ENCODE assay signal across 8 mouse cellular contexts in the genomic region with DNA sequence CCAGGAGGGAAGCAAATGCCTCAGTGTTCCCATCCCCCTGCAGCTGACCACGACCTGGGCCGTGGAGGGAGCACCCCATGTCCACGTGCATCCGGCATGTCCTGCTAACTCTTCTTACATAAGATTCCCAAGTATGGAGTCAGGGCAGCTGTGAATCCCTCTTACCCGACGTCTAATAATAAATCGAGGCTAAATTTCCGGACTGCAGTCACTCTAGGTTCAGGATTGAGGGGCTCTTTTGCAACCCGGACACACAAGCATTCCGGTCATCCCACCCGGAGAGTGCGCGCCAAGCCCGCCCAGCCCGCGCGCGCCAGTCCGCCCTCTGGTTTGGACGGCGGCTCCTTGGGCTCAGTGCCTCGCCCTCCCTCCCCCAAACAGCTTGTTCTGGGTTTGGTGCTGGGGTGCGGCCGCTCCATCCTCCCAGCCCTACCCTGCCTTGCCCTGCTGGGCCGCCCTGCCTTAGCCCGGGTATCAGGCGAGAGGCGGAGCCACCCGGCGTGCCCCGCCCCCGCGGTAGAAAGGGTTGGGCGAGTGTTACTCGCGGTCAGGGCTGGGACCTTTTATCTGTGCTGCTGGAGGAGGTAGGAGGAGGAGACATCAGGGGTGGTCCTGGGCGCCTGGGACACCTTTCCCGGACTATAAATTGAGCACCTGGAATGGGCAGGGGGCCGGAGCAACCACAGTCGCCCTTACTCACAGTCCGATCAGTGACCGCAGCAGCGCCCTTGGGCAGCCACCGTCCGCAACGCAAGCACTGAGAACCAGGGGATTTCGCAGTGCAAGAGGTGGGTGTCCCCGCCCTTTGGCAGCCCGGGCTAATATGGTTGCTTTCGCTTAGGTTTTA. TPM values are rescaled to one million over a fixed set of nuclear protein-coding genes. Genes with fewer than 3 reads are reported as not detected.
A peak's percentile ranks its signal among the peaks of the same experiment; 100 is the strongest.
DNase-seq lines count a peak whose midpoint lies in the region; ATAC-seq and TF ChIP-seq lines count a peak whose summit lies in the region.

No protein-coding gene starts in this region.

- peak; percentile 74 for DNase-seq in CH12.LX (ENCODE audit: extremely low read depth)
- peak; percentile 85 for DNase-seq in c-Kit-positive CD71-positive TER-119-positive erythroid progenitor cells, embryonic 14.5 days (ENCODE audit: low spot score)
- DNase-seq in forebrain, embryonic 14.5 days (ENCODE audit: low spot score): peak; percentile 75
- peak; percentile 87 for DNase-seq in heart, postnatal 14 days
- peak; percentile 59 to 76 for DNase-seq in layer of hippocampus, adult 18-20 months (ENCODE audit: low spot score in 2 of 2)
- DNase-seq in lung, adult 18-20 months: peak; percentile 94
- peak; percentile 90 for DNase-seq in testis, postnatal 10 days (ENCODE audit: low spot score)

- no peaks in the 10 kb centered on the region for H3K27me3 ChIP-seq in CH12.LX (replicated peaks)
- H3K27me3 ChIP-seq in forebrain, embryonic 14.5 days (replicated peaks; ENCODE audit: control insufficient read depth, insufficient read depth, low read length): no peaks in the 10 kb centered on the region
- H3K27me3 ChIP-seq in neural tube, embryonic 14.5 days (ENCODE audit: control insufficient read depth, insufficient read depth, low read length): no peaks in the 10 kb centered on the region

- dilution Hi-C loops in CH12.LX (cut with MboI; ENCODE audit: extremely low pct_ligation_motif_present, extremely low pct_unique_long_range_greater_than_20kb, low sequenced_read_pairs): no loop called here

- intact Hi-C loops in heart, postnatal 14 days (cut with DNase I): loop anchor here (5.0 to 10.0 kb wide), 5 partner anchors 60 to 540 kb away; no protein-coding TSS in a partner anchor

- H3K9me3 ChIP-seq in CH12.LX (replicated peaks; ENCODE audit: low read length): no peaks in the 10 kb centered on the region
- H3K9me3 ChIP-seq in forebrain, embryonic 14.5 days (replicated peaks; ENCODE audit: control insufficient read depth, low read length): no peaks in the 10 kb centered on the region
- no peaks in the 10 kb centered on the region for H3K9me3 ChIP-seq in neural tube, embryonic 14.5 days (ENCODE audit: control insufficient read depth, low read length)

- peak; percentile 68 for TF ChIP-seq POLR2A in CH12.LX (IDR thresholded peaks at IDR 0.05; ENCODE audit: low read depth, low read length)

- peak overlapping the region; percentile 72 for H3K4me2 ChIP-seq in CH12.LX (ENCODE audit: insufficient read depth, low read depth, poor library complexity, severe bottlenecking)
- peak overlapping the region; percentile 58 for H3K4me2 ChIP-seq in forebrain, embryonic 14.5 days (ENCODE audit: low read length)
- H3K4me2 ChIP-seq in neural tube, embryonic 14.5 days (ENCODE audit: low read depth, low read length): peak overlapping the region; percentile 52

- no peak for TF ChIP-seq CTCF in CH12.LX (conservative IDR thresholded peaks at IDR 0.05 in 1 of 2, IDR thresholded peaks at IDR 0.05 in 1 of 2; ENCODE audit: low read depth in 2 of 2, low read length in 2 of 2)

- H3K4me1 ChIP-seq in CH12.LX (ENCODE audit: control insufficient read depth in 1 of 2, insufficient read depth in 2 of 2): peaks cover 0 to 11% of the 10 kb centered on the region in 2 experiments; a peak in 1 of 4 replicates
- H3K4me1 ChIP-seq in forebrain, embryonic 14.5 days (ENCODE audit: control insufficient read depth, insufficient read depth, low read length): no peaks in the 10 kb centered on the region
- H3K4me1 ChIP-seq in neural tube, embryonic 14.5 days (ENCODE audit: control insufficient read depth, insufficient read depth, low read length): peaks cover 3% of the 10 kb centered on the region; the same call in 1 of the 2 replicates

- peaks cover 8% of the 10 kb centered on the region; the same call in 1 of the 2 replicates for H3K79me2 ChIP-seq in CH12.LX (replicated peaks; ENCODE audit: control insufficient read depth, extremely low read depth, insufficient read depth, poor library complexity, severe bottlenecking)

- H3K9ac ChIP-seq in CH12.LX (ENCODE audit: insufficient read depth, low read depth): peak overlapping the region; percentile 92
- peak overlapping the region; percentile 82 for H3K9ac ChIP-seq in forebrain, embryonic 14.5 days (ENCODE audit: low read length)
- peak overlapping the region; percentile 71 for H3K9ac ChIP-seq in neural tube, embryonic 14.5 days (replicated peaks; ENCODE audit: low read depth, low read length)

- peak overlapping the region; percentile 74 for H3K27ac ChIP-seq in CH12.LX (ENCODE audit: insufficient read depth, low read depth)
- H3K27ac ChIP-seq in forebrain, embryonic 14.5 days (ENCODE audit: low read depth, low read length): peak overlapping the region; percentile 83
- H3K27ac ChIP-seq in neural tube, embryonic 14.5 days (ENCODE audit: low read depth, low read length): peak overlapping the region; percentile 82

- peak overlapping the region; percentile 54 to 98 (median 67) for H3K4me3 ChIP-seq in CH12.LX (replicated peaks in 1 of 3; ENCODE audit: low read depth in 2 of 3, low read length in 2 of 3, poor library complexity in 1 of 3)
- peak overlapping the region; percentile 53 for H3K4me3 ChIP-seq in forebrain, embryonic 14.5 days (ENCODE audit: low read depth, low read length)
- H3K4me3 ChIP-seq in neural tube, embryonic 14.5 days (ENCODE audit: low read depth, low read length): peak overlapping the region; percentile 51

- in situ Hi-C loops in CH12.LX (cut with MboI; ENCODE audit: low pct_ligation_motif_present, low pct_unique_long_range_greater_than_20kb, low sequenced_read_pairs): no loop called here

- WGBS in forebrain, embryonic 14.5 days: 26% methylated on average over 50 of the region's 50 CpGs
- 27% methylated on average over 44 of the region's 50 CpGs for WGBS in neural tube, embryonic 14.5 days

- no peak for TF ChIP-seq EP300 in CH12.LX (IDR thresholded peaks at IDR 0.05; ENCODE audit: low read length)

- no peak for TF ChIP-seq RAD21 in CH12.LX (IDR thresholded peaks at IDR 0.05; ENCODE audit: low read depth, low read length)

- ATAC-seq in forebrain, embryonic 14.5 days: peak; percentile 87
- peak; percentile 92 for ATAC-seq in neural tube, embryonic 14.5 days (ENCODE audit: low read depth)

- H3K36me3 ChIP-seq in CH12.LX (replicated peaks in 1 of 2; ENCODE audit: control insufficient read depth in 1 of 2, insufficient read depth in 1 of 2, low read length in 1 of 2): no peaks in the 10 kb centered on the region
- H3K36me3 ChIP-seq in forebrain, embryonic 14.5 days (ENCODE audit: control insufficient read depth, insufficient read depth, low read length): no peaks in the 10 kb centered on the region
- H3K36me3 ChIP-seq in neural tube, embryonic 14.5 days (ENCODE audit: control insufficient read depth, insufficient read depth, low read length): no peaks in the 10 kb centered on the region

TF ChIP-seq in CH12.LX, 34 proteins besides CTCF, POLR2A, EP300 and RAD21 (continues in another document):
- TF ChIP-seq USF2 (conservative IDR thresholded peaks at IDR 0.05; ENCODE audit: low read depth, low read length) (no peak), ZC3H11A (IDR thresholded peaks at IDR 0.05; ENCODE audit: low read depth, low read length) (no peak), USF1 (IDR thresholded peaks at IDR 0.05; ENCODE audit: low read depth, low read length) (no peak), JUN (IDR thresholded peaks at IDR 0.05; ENCODE audit: insufficient read depth, low read depth, low read length) (no peak), PAX5 (IDR thresholded peaks at IDR 0.05; ENCODE audit: low read length) (no peak), MXI1 (IDR thresholded peaks at IDR 0.05; ENCODE audit: low read depth, low read length) (no peak; the same call in 1 of the 2 replicates), IRF4 (IDR thresholded peaks at IDR 0.05; ENCODE audit: low read depth, low read length) (no peak), MAZ (IDR thresholded peaks at IDR 0.05; ENCODE audit: low read depth, low read length) (no peak), ELF1 (IDR thresholded peaks at IDR 0.05; ENCODE audit: low read depth, low read length) (no peak), MAFK (IDR thresholded peaks at IDR 0.05; ENCODE audit: insufficient replicate concordance, low read length) (no peak), TCF12 (IDR thresholded peaks at IDR 0.05; ENCODE audit: low read depth, low read length) (peak; percentile 43; the same call in 1 of the 2 replicates), ETS1 (conservative IDR thresholded peaks at IDR 0.05; ENCODE audit: low read depth, low read length) (no peak), NELFE (IDR thresholded peaks at IDR 0.05; ENCODE audit: low read depth, low read length) (peak; percentile 59), CHD2 (IDR thresholded peaks at IDR 0.05; ENCODE audit: low read length) (peak; percentile 18; the same call in 1 of the 2 replicates), SIN3A (IDR thresholded peaks at IDR 0.05; ENCODE audit: low read length) (peak; percentile 57; the same call in 1 of the 2 replicates), ZMIZ1 (IDR thresholded peaks at IDR 0.05; ENCODE audit: low read depth, low read length) (peak; percentile 59), GABPA (IDR thresholded peaks at IDR 0.05; ENCODE audit: insufficient replicate concordance, low read depth, low read length) (no peak), BHLHE40 (IDR thresholded peaks at IDR 0.05; ENCODE audit: low read depth, low read length) (peak; percentile 44; the same call in 1 of the 2 replicates), CHD1 (IDR thresholded peaks at IDR 0.05; ENCODE audit: low read depth, low read length) (no peak), POLR2AphosphoS2 (IDR thresholded peaks at IDR 0.05; ENCODE audit: low read depth, low read length) (no peak), KAT2A (IDR thresholded peaks at IDR 0.05; ENCODE audit: insufficient replicate concordance, low read length) (no peak), UBTF (IDR thresholded peaks at IDR 0.05; ENCODE audit: low read depth, low read length) (peak; percentile 8; the same call in 1 of the 2 replicates), TBP (conservative IDR thresholded peaks at IDR 0.05; ENCODE audit: low read depth, low read length) (0 out of 2 replicates have a peak, but pooled peaks have one; percentile 53), MEF2A (IDR thresholded peaks at IDR 0.05; ENCODE audit: borderline replicate concordance, low read depth, low read length) (no peak), RCOR1 (conservative IDR thresholded peaks at IDR 0.05; ENCODE audit: low read depth, low read length) (no peak), HCFC1 (IDR thresholded peaks at IDR 0.05; ENCODE audit: low read depth, low read length) (peak; percentile 51)

RNA-seq across cellular contexts. Expression of gene Mid1ip1, which starts 2.3 kb away (rescaled TPM):
- 35.9 and 41.5 TPM in 2 replicates for total RNA-seq in CH12.LX (2012; rRNA removed)
- 39.6 and 51.2 TPM in 2 replicates for total RNA-seq in CH12.LX (2014; rRNA removed)
- 35.2 and 37.1 TPM in 2 replicates for polyA plus RNA-seq in CH12.LX (2012; ENCODE audit: insufficient read length, low read depth)
- 57.7 and 73.6 TPM in 2 replicates for polyA plus RNA-seq in forebrain, embryonic 14.5 days (2014; fragmentation: Nextera tagmentation; extraction: Ambion mirVana)
- total RNA-seq in heart, postnatal 14 days (2021): 10 to 100 TPM; 63.9 to 77.5 TPM
- total RNA-seq in layer of hippocampus, adult 18-20 months (2021): 100 to 1,000 TPM in 1 of 2 experiments, 10 to 100 TPM in 1; 94.9 to 104 TPM
- polyA plus RNA-seq in neural tube, embryonic 14.5 days (2014; fragmentation: Nextera tagmentation; extraction: Ambion mirVana): 73.4 and 80.9 TPM in 2 replicates

Comparison
In these comparisons a context has a peak if more than half of its experiments do, and no peak if none do; other contexts are left out.
1. Peak in every context shown above with its lines: DNase-seq, ATAC-seq, H3K4me3 ChIP-seq and H3K27ac ChIP-seq.